Mouse (Mus musculus) T-helper 1 cell (primary cell): ENCODE results near the gene Hist1h3i.

Experiments used
- in situ Hi-C: fragments of 300-600 bp; cut with MboI, MseI; formaldehyde crosslinking; loops from one replicate; pipeline ENCODE4 v1.15.1; 2025; ENCODE audit warnings: high pct_unique_total_duplicates

Gene Hist1h3i

DNA sequence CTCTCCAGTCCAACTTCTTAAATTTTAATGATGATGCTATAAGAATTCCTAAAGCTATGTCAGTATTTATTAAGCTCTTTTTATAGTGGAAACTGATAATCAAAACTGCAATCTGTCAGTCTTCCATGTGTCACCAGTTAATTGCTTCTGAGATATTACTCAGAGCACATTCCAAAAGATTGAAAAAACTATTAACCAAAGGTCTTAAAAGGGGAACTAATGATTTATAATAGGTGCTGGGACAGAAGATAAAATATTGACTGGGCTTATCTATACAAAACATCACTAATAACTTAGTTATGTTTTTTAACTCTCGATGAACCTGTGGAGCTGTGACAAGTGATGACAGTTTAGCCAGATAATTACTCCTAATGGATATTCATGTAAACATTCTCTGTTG is 38.2 kb downstream of the Hist1h3i start:
- in situ Hi-C loops, result no loop called here

DNA sequence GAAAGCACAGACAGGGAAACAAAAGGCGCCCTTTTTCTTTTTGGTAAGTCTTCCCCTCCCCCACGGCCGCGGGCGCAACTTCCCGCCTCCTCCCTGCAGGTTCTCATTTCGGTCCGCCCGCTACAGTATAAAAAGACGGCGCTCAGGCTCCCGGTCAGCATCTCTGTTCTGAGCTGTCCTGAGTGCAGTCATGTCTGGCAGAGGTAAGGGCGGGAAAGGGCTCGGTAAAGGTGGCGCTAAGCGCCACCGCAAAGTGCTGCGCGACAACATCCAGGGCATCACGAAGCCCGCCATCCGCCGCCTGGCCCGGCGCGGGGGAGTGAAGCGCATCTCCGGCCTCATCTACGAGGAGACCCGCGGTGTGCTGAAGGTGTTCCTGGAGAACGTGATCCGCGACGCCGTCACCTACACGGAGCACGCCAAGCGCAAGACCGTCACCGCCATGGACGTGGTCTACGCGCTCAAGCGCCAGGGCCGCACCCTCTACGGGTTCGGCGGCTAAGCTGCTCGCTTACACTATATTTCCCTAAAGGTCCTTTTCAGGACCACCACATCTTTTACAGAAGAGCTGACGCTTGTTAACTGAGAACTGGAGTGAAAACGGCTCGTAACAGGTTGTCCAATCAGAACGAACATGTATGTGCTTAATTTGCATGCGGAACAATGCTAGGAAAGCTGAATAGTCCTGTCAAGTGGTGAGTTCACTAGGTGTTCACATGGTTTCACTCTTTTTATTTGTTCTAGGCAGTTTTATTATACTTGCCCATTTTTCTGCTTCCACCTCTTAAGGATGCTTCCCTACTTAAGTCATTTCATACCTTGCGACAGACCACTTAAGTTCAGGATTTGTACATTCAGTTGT is 48.0 kb downstream of the Hist1h3i start, which contains the start of gene Hist1h4j:
Gene Hist1h4j (plus strand): TSS at position 159 of the 862 bp plus-strand sequence.
- in situ Hi-C loops, result loop anchor here (5.0 kb wide), 1 partner anchor 47 kb away; the partner anchor contains the start of genes Hist1h1b and Hist1h3i

DNA sequence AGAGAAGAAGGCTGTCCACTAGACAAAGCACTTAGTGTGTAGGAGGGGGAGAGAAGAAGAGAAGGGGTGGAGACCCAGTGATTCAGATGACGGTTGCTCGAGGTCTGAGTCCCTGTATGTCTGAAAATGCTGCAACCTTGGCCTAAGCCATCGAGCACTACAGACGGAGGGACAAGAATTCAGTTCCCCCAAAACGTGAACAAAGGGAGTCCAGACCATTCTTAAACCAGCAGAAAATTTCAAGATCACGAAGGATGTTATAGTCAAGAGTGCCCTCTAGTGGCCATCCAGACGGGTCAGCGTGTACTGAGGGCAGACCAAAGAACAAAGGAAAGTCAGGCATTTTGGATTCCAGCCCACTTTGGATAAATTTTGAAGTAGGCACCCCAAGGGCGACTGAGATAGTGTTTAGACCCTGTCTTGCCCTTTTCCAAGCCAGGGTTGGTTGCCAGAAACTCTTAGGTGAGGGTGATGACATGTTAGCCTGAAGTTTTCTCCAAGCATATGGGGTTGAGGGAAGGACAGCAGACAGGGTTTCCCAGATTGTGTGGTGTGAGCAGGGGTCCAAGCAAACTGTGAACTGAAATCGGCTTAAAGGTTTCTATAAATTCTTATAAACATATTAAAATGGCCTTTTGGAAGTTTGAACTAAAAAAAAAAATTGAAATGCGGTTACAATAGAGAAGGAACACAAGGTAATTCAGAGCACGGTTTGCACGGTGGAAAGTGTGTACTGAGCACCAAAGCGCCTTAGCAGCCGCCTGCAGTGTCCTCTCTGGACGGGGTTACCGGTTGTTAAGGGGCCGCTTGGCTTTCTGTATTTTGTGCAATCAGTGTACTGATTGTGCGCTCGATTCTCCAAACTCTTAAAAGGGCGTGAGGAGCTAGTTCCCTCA is 48.9 kb downstream of the Hist1h3i start:
- in situ Hi-C loops, result no loop called here

DNA sequence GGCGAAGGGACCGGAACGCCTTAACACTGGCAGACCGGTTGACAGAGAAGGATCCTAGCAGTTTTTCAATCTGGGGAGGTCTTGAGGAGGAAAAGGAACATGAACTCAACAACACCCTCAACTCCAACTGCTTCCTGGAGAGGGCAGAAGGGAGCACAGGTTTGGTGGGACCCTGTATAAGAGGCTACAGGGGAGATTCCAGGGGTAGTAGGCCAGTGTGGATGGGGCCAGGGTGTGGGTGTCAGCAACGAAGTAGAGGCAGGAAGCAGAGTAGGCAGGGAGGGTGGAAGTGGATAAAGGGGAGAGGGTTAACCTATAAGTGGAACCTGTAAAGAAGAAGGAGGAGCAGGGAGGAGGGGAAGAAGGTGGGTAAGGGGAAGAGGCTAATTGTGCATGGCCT is 49.7 kb downstream of the Hist1h3i start:
- in situ Hi-C loops, result no loop called here
